Comparison of ENCODE assay signal across 8 mouse cellular contexts in genomic region chr17:78202221-78202620, GRCm38 (mm10). TPM values are rescaled to one million over a fixed set of nuclear protein-coding genes. Genes with fewer than 3 reads are reported as not detected.
A peak's percentile ranks its signal among the peaks of the same experiment; 100 is the strongest.
DNase-seq lines count a peak whose midpoint lies in the region; ATAC-seq and TF ChIP-seq lines count a peak whose summit lies in the region.

No protein-coding gene starts in this region.

- TF ChIP-seq CTCF in kidney, postnatal 0 days (IDR thresholded peaks at IDR 0.05; ENCODE audit: low read depth), result peak; percentile 31; the same call in 1 of the 2 replicates
- TF ChIP-seq CTCF in hindbrain, postnatal 0 days (IDR thresholded peaks at IDR 0.05; ENCODE audit: low read depth), result peak; percentile 36; the same call in 1 of the 2 replicates

- intact Hi-C loops in gastrocnemius, postnatal 14 days (cut with DNase I; ENCODE audit: low total_unique reads), result no loop called here

- H3K9me3 ChIP-seq in kidney, postnatal 0 days (replicated peaks; ENCODE audit: low read length), result no peaks in the 10 kb centered on the region
- H3K9me3 ChIP-seq in embryonic facial prominence, embryonic 12.5 days, result no peaks in the 10 kb centered on the region
- H3K9me3 ChIP-seq in hindbrain, postnatal 0 days (ENCODE audit: low read length), result no peaks in the 10 kb centered on the region

- H3K4me2 ChIP-seq in kidney, postnatal 0 days (ENCODE audit: low read length), result peak overlapping the region; percentile 99
- H3K4me2 ChIP-seq in embryonic facial prominence, embryonic 12.5 days (replicated peaks), result peak overlapping the region; percentile 98
- peak overlapping the region; percentile 99 for H3K4me2 ChIP-seq in hindbrain, postnatal 0 days (ENCODE audit: low read depth, low read length)
- H3K4me2 ChIP-seq in myocyte (ENCODE audit: low read depth), result peak overlapping the region; percentile 93

- no peak for TF ChIP-seq POLR2A in myocyte (IDR thresholded peaks at IDR 0.05; ENCODE audit: insufficient read length, low read depth)

- WGBS in kidney, postnatal 0 days, result 13% methylated on average over 5 of the region's 5 CpGs
- 9% methylated on average over 5 of the region's 5 CpGs for WGBS in embryonic facial prominence, embryonic 12.5 days
- 5% methylated on average over 5 of the region's 5 CpGs for WGBS in hindbrain, postnatal 0 days

- no peaks in the 10 kb centered on the region for H3K79me2 ChIP-seq in myocyte (ENCODE audit: control insufficient read depth, insufficient read depth)

- no peak overlapping the region for H3ac ChIP-seq in myocyte (ENCODE audit: control insufficient read depth, insufficient read length)

- no peaks in the 10 kb centered on the region for H3K36me3 ChIP-seq in kidney, postnatal 0 days (ENCODE audit: insufficient read depth, low read length)
- H3K36me3 ChIP-seq in embryonic facial prominence, embryonic 12.5 days, result no peaks in the 10 kb centered on the region
- no peaks in the 10 kb centered on the region for H3K36me3 ChIP-seq in hindbrain, postnatal 0 days (ENCODE audit: insufficient read depth, low read length)
- H3K36me3 ChIP-seq in myocyte (ENCODE audit: control insufficient read depth, insufficient read depth), result no peaks in the 10 kb centered on the region

- peak overlapping the region; percentile 94 for H3K4me3 ChIP-seq in kidney, postnatal 0 days (replicated peaks; ENCODE audit: low read depth, low read length)
- peak overlapping the region; percentile 85 for H3K4me3 ChIP-seq in embryonic facial prominence, embryonic 12.5 days
- H3K4me3 ChIP-seq in hindbrain, postnatal 0 days (ENCODE audit: low read length), result peak overlapping the region; percentile 86
- H3K4me3 ChIP-seq in myocyte, result no peak overlapping the region

- H3K4me1 ChIP-seq in kidney, postnatal 0 days (replicated peaks; ENCODE audit: insufficient read depth, low read length), result peaks cover 31% of the 10 kb centered on the region
- H3K4me1 ChIP-seq in embryonic facial prominence, embryonic 12.5 days, result peaks cover 32% of the 10 kb centered on the region
- H3K4me1 ChIP-seq in hindbrain, postnatal 0 days (ENCODE audit: insufficient read depth, low read length), result peaks cover 16% of the 10 kb centered on the region; the same call in 1 of the 2 replicates

- H3K27me3 ChIP-seq in kidney, postnatal 0 days (ENCODE audit: insufficient read depth, low read length), result no peaks in the 10 kb centered on the region
- H3K27me3 ChIP-seq in embryonic facial prominence, embryonic 12.5 days, result peaks cover 6% of the 10 kb centered on the region; the same call in 1 of the 2 replicates
- no peaks in the 10 kb centered on the region for H3K27me3 ChIP-seq in hindbrain, postnatal 0 days (ENCODE audit: insufficient read depth, low read length)
- H3K27me3 ChIP-seq in myocyte (ENCODE audit: control insufficient read depth, insufficient read depth, insufficient read length), result no peaks in the 10 kb centered on the region

- no peak for ATAC-seq in kidney, postnatal 0 days (replicated peaks; ENCODE audit: low FRiP score, low read depth)
- no peak for ATAC-seq in embryonic facial prominence, embryonic 12.5 days (ENCODE audit: insufficient number of reproducible peaks, insufficient read depth, low FRiP score, low TSS enrichment)
- ATAC-seq in hindbrain, postnatal 0 days, result no peak
- ATAC-seq in monocyte, adult 5-6 weeks (replicated peaks; ENCODE audit: insufficient number of reproducible peaks, low FRiP score, low TSS enrichment, poor library complexity, severe bottlenecking), result no peak

- H3K9ac ChIP-seq in kidney, postnatal 0 days (ENCODE audit: low read depth, low read length), result peak overlapping the region; percentile 84; the same call in 1 of the 2 replicates
- H3K9ac ChIP-seq in embryonic facial prominence, embryonic 12.5 days, result peak overlapping the region; percentile 83
- H3K9ac ChIP-seq in hindbrain, postnatal 0 days (replicated peaks; ENCODE audit: low read length), result no peak overlapping the region; the same call in 1 of the 2 replicates

- no peak for DNase-seq in kidney, postnatal 0 days (ENCODE audit: low spot score)
- DNase-seq in kidney, adult 8-10 months, result no peak
- DNase-seq in hindbrain, postnatal 0 days (ENCODE audit: low spot score), result no peak
- no peak for DNase-seq in gastrocnemius, postnatal 14 days
- no peak for DNase-seq in cerebellum, postnatal 4 days (ENCODE audit: low spot score in 2 of 2)

- no peak overlapping the region for H3K27ac ChIP-seq in kidney, postnatal 0 days
- H3K27ac ChIP-seq in embryonic facial prominence, embryonic 12.5 days, result no peak overlapping the region
- H3K27ac ChIP-seq in hindbrain, postnatal 0 days, result no peak overlapping the region

TF ChIP-seq in myocyte, 11 proteins besides CTCF, POLR2A, EP300 and RAD21:
- TF ChIP-seq CEBPB (IDR thresholded peaks at IDR 0.05; ENCODE audit: insufficient read depth, poor library complexity, severe bottlenecking) (no peak), MYOD1 (IDR thresholded peaks at IDR 0.05; ENCODE audit: control insufficient read depth in 1 of 3, insufficient read length in 2 of 3, low read depth in 2 of 3) (no peak), MYOG (IDR thresholded peaks at IDR 0.05; ENCODE audit: control insufficient read depth in 1 of 3, insufficient read depth in 1 of 3, insufficient read length in 2 of 3, low read depth in 2 of 3) (no peak), POLR2AphosphoS2 (IDR thresholded peaks at IDR 0.05; ENCODE audit: insufficient read length, low read depth) (no peak), E2F4 (IDR thresholded peaks at IDR 0.05; ENCODE audit: insufficient read depth) (no peak), SRF (IDR thresholded peaks at IDR 0.05; ENCODE audit: control insufficient read depth, insufficient read length, low read depth) (no peak), MAX (IDR thresholded peaks at IDR 0.05; ENCODE audit: low read depth) (no peak), TCF12 (IDR thresholded peaks at IDR 0.05; ENCODE audit: insufficient read depth, poor library complexity, severe bottlenecking) (no peak), TCF3 (IDR thresholded peaks at IDR 0.05; ENCODE audit: insufficient read length, low read depth) (no peak), USF1 (IDR thresholded peaks at IDR 0.05; ENCODE audit: low read depth) (no peak), REST (IDR thresholded peaks at IDR 0.05; ENCODE audit: insufficient read depth, insufficient read length) (no peak)

RNA-seq across cellular contexts. Expression of gene Crim1, which starts 2.2 kb away (rescaled TPM):
- polyA plus RNA-seq in kidney, postnatal 0 days (2015; fragmentation: Nextera tagmentation; extraction: Ambion mirVana), result 8.4 TPM in 2 replicates
- polyA plus RNA-seq in embryonic facial prominence, embryonic 12.5 days (2016; fragmentation: Nextera tagmentation; extraction: Ambion mirVana), result 5.9 and 6.9 TPM in 2 replicates
- 129 and 143 TPM in 2 replicates for total RNA-seq in hindbrain, postnatal 0 days (2014; rRNA removed)
- 13.6 and 14.6 TPM in 2 replicates for polyA plus RNA-seq in hindbrain, postnatal 0 days (2015; fragmentation: Nextera tagmentation; extraction: Ambion mirVana)
- polyA plus RNA-seq in myocyte (2012; fragmentation: generic; extraction: Trizol), result 1.1 TPM
- total RNA-seq in monocyte, adult 5-6 weeks (2017), result 8.2 to 23.1 TPM (median 10.1 TPM) in 3 replicates
- total RNA-seq in gastrocnemius, postnatal 14 days (2021), result 10 to 100 TPM; 19.3 to 20.1 TPM
